Mouse (Mus musculus): Measurements from ENCODE around the gene Pvalb.

Pvalb gene

GRCm38 (mm10) chr15:78206312-78206711, at the start of gene Pvalb:
TSS of gene Pvalb (minus strand) at chr15:78206400.
- DNase-seq, result no peak

GRCm38 (mm10) chr15:78254751-78255150, 48.6 kb upstream of the Pvalb start:
- peak; percentile 59 to 78 for DNase-seq

GRCm38 (mm10) chr15:78248410-78248809, 42.2 kb upstream of the Pvalb start:
- no peak for DNase-seq

GRCm38 (mm10) chr15:78247659-78248058, 41.5 kb upstream of the Pvalb start:
- no peak for DNase-seq

- no peak for DNase-seq
Observed at GRCm38 (mm10) chr15:78246143-78247116, 40.2 kb upstream of the Pvalb start.

- no peak for DNase-seq
Observed at GRCm38 (mm10) chr15:78244695-78245492, 38.7 kb upstream of the Pvalb start, which contains the start of gene Ncf4. TSS of gene Ncf4 (plus strand) at chr15:78244801.

- no peak for DNase-seq
Observed at GRCm38 (mm10) chr15:78243774-78244173, 37.6 kb upstream of the Pvalb start.

- no peak for DNase-seq
Observed at GRCm38 (mm10) chr15:78243061-78243460, 36.9 kb upstream of the Pvalb start.

GRCm38 (mm10) chr15:78241335-78241734, 35.1 kb upstream of the Pvalb start:
- no peak for DNase-seq

- DNase-seq, result no peak
Observed at GRCm38 (mm10) chr15:78239956-78240617, 33.9 kb upstream of the Pvalb start.

- DNase-seq, result peak; percentile 61 to 82
Observed at GRCm38 (mm10) chr15:78239453-78239852, 33.3 kb upstream of the Pvalb start.

- no peak for DNase-seq
Observed at GRCm38 (mm10) chr15:78234823-78235509, 28.8 kb upstream of the Pvalb start.

- DNase-seq, result no peak
Observed at GRCm38 (mm10) chr15:78231346-78232331, 25.4 kb upstream of the Pvalb start.

- DNase-seq, result no peak
Observed at GRCm38 (mm10) chr15:78227816-78228215, 21.6 kb upstream of the Pvalb start.

- DNase-seq, result no peak
Observed at GRCm38 (mm10) chr15:78215269-78215668, 9.1 kb upstream of the Pvalb start.

- no peak for DNase-seq
Observed at GRCm38 (mm10) chr15:78211367-78211766, 5.2 kb upstream of the Pvalb start.

GRCm38 (mm10) chr15:78210203-78210602, 4.0 kb upstream of the Pvalb start:
- no peak for DNase-seq

- peak in 1 of 2 experiments; percentile 41 for DNase-seq
Observed at GRCm38 (mm10) chr15:78205192-78205591, 1.0 kb downstream of the Pvalb start.

GRCm38 (mm10) chr15:78204053-78204847, 1.9 kb downstream of the Pvalb start:
- peak; percentile 73 to 82 for DNase-seq

Measured in cerebellum, postnatal 25 days (tissue).